Mouse (Mus musculus) liver, embryonic 15.5 days (tissue): ENCODE results near the gene Tmem17. TPM values are rescaled to one million over a fixed set of nuclear protein-coding genes. Genes with fewer than 3 reads are reported as not detected.

Experiments
- polyA plus RNA-seq: library from polyadenylated mRNA; unstranded; fragments of >200 nt; fragmentation: Nextera tagmentation; extraction: Ambion mirVana; gene quantifications from 2 replicates; pipeline ENCODE4 v1.2.1, GENCODE M21; 2015

Tmem17 gene
- polyA plus RNA-seq, 1 experiment from 2014 or later = 1.8 TPM

Other genes with a start within 250 kb of the Tmem17 start
- gene Ehbp1, start 169.8 kb upstream of the Tmem17 start, polyA plus RNA-seq = 2.3 and 2.5 TPM in 2 replicates